Mouse (Mus musculus) ES-E14 (cell line): Measurements from ENCODE around the gene Slc25a40. TPM values are rescaled to one million over a fixed set of nuclear protein-coding genes. Genes with fewer than 3 reads are reported as not detected.

Experiments
- DNase-seq: peaks from one replicate; pipeline ENCODE4 v3.0.0-alpha.2; 2013; ENCODE audit warnings: low read depth, low spot score
- H3K27ac ChIP-seq: 2 replicates; pipeline ENCODE4 v1.5.1; 2012; ENCODE audit warnings: low read depth, mild to moderate bottlenecking, low read length, moderate library complexity, mixed read lengths; ENCODE audit not compliant: poor library complexity, insufficient read depth, severe bottlenecking
- H3K36me3 ChIP-seq: 2 replicates; pipeline ENCODE4 v1.6.1; 2012; ENCODE audit warnings: mild to moderate bottlenecking, low read length, moderate library complexity, mixed read lengths; ENCODE audit not compliant: control insufficient read depth, poor library complexity, insufficient read depth, severe bottlenecking
- H3K4me1 ChIP-seq, 2 experiments: fragments of 150-350 bp in 1 of 2; sonication (generic) in 1 of 2; 2 replicates each; pipeline ENCODE4 v1.6.1; 2012; ENCODE audit warnings: low read length in 2 of 2, mild to moderate bottlenecking in 1 of 2, mixed read lengths in 1 of 2; ENCODE audit not compliant: control insufficient read depth in 2 of 2, insufficient read depth in 2 of 2, poor library complexity in 1 of 2
- H3K4me3 ChIP-seq, 2 experiments: fragments of 150-350 bp in 1 of 2; sonication (generic) in 1 of 2; 2 replicates each; pipeline ENCODE4 v1.5.1; 2012; ENCODE audit warnings: low read length in 2 of 2, low read depth in 1 of 2, mild to moderate bottlenecking in 1 of 2, mixed read lengths in 1 of 2; ENCODE audit not compliant: insufficient read depth in 1 of 2, poor library complexity in 1 of 2, severe bottlenecking in 1 of 2
- H3K9ac ChIP-seq: 2 replicates; pipeline ENCODE4 v1.6.1; 2012; ENCODE audit warnings: low read depth, mild to moderate bottlenecking, low read length, mixed read lengths; ENCODE audit not compliant: poor library complexity, insufficient read depth, severe bottlenecking
- H3K9me3 ChIP-seq: fragments of 150-350 bp; sonication (generic); 2 replicates; pipeline ENCODE4 v1.6.1; 2012; ENCODE audit warnings: low read depth, mild to moderate bottlenecking, low read length; ENCODE audit not compliant: control insufficient read depth, insufficient read depth
- CHD2 ChIP-seq: IDR thresholded peaks from 2 replicates; pipeline ENCODE4 v1.6.1; 2014; ENCODE audit warnings: mild to moderate bottlenecking, low read depth, low read length, inconsistent platforms
- HCFC1 ChIP-seq: IDR thresholded peaks from 2 replicates; pipeline ENCODE4 v1.6.1; 2012; ENCODE audit warnings: low read length, inconsistent platforms, borderline replicate concordance; ENCODE audit not compliant: insufficient read depth
- MAFK ChIP-seq: IDR thresholded peaks from 2 replicates; pipeline ENCODE4 v1.6.1; 2014; ENCODE audit warnings: mild to moderate bottlenecking, low read depth, low read length, inconsistent platforms; ENCODE audit not compliant: insufficient read depth
- ZC3H11A ChIP-seq: IDR thresholded peaks from 2 replicates; pipeline ENCODE4 v1.6.1; 2012; ENCODE audit warnings: low read depth, mild to moderate bottlenecking, inconsistent platforms, low read length, borderline replicate concordance
- ZNF384 ChIP-seq: IDR thresholded peaks from 2 replicates; pipeline ENCODE4 v1.6.1; 2012; ENCODE audit warnings: low read depth, low read length, inconsistent platforms
- in situ Hi-C, 2 experiments: fragments of 600-800 bp; cut with MboI; formaldehyde crosslinking; loops; one replicate each; pipeline ENCODE4 v1.15.1; 2025; ENCODE audit warnings: low sequenced_read_pairs in 2 of 2, inconsistent platforms in 1 of 2; ENCODE audit not compliant: unreplicated experiment in 2 of 2
- total RNA-seq: library from RNA; depleted of rRNA; stranded (reverse); fragments of 300-350 nt; gene quantifications from 2 replicates; pipeline ENCODE4 v1.2.3, GENCODE M21; 2012

Gene Slc25a40
- total RNA-seq, 1 experiment: 27.2 TPM

- Histone ChIP-seq H3K9ac (no peak overlapping the region), H3K4me3 (no peak overlapping the region), H3K4me1 (no peaks in the 10 kb centered on the region), H3K27ac (no peak overlapping the region), H3K36me3 (peaks cover 16% of the 10 kb centered on the region), H3K9me3 (no peaks in the 10 kb centered on the region)
- DNase-seq: no peak
- in situ Hi-C loops: no loop called here
- TF ChIP-seq CHD2 (no peak), ZNF384 (no peak), HCFC1 (no peak), MAFK (no peak), ZC3H11A (no peak)
Measured at GRCm38 (mm10) chr5:8397587-8398249, 24.9 kb upstream of the Slc25a40 start.

- H3K27ac ChIP-seq: no peak overlapping the region
- no peak for DNase-seq
- no peak for TF ChIP-seq ZNF384
- H3K36me3 ChIP-seq: peaks cover 18% of the 10 kb centered on the region
- no peak overlapping the region for H3K9ac ChIP-seq
- in situ Hi-C loops: no loop called here
- no peaks in the 10 kb centered on the region for H3K4me1 ChIP-seq
- H3K9me3 ChIP-seq: no peaks in the 10 kb centered on the region
- no peak overlapping the region for H3K4me3 ChIP-seq
Measured at GRCm38 (mm10) chr5:8408746-8409145, 13.9 kb upstream of the Slc25a40 start.

GRCm38 (mm10) chr5:8416683-8417413 is 5.8 kb upstream of the Slc25a40 start:
- TF ChIP-seq MAFK (no peak), ZC3H11A (no peak), CHD2 (no peak), ZNF384 (no peak), HCFC1 (no peak)
- H3K36me3 ChIP-seq: peaks cover 20% of the 10 kb centered on the region

GRCm38 (mm10) chr5:8417443-8417842 is 5.2 kb upstream of the Slc25a40 start:
- Histone ChIP-seq H3K4me3 (no peak overlapping the region), H3K9me3 (no peaks in the 10 kb centered on the region), H3K27ac (no peak overlapping the region), H3K4me1 (0 out of 4 replicates have a peak, but pooled peaks cover 0 to 3% of the 10 kb centered on the region in 2 experiments), H3K36me3 (peaks cover 20% of the 10 kb centered on the region), H3K9ac (no peak overlapping the region)
- no peak for DNase-seq
- TF ChIP-seq MAFK (no peak), ZC3H11A (no peak), HCFC1 (no peak), CHD2 (no peak), ZNF384 (no peak)
- in situ Hi-C loops: no loop called here

More at GRCm38 (mm10) chr5:8416683-8417413, 5.8 kb upstream of the Slc25a40 start:
- no peak overlapping the region for H3K9ac ChIP-seq
- no peak overlapping the region for H3K4me3 ChIP-seq
- H3K4me1 ChIP-seq: 0 out of 4 replicates have a peak, but pooled peaks cover 0 to 3% of the 10 kb centered on the region in 2 experiments
- no peaks in the 10 kb centered on the region for H3K9me3 ChIP-seq
- in situ Hi-C loops: no loop called here
- H3K27ac ChIP-seq: no peak overlapping the region
- DNase-seq: no peak
